Mouse (Mus musculus) adrenal gland, postnatal 10 days (tissue): ENCODE data around the gene 1190005I06Rik. TPM values are rescaled to one million over a fixed set of nuclear protein-coding genes. Genes with fewer than 3 reads are reported as not detected.

Source experiments
- DNase-seq: peaks from one replicate; pipeline ENCODE4 v3.0.0; 2021; ENCODE audit warnings: mixed read lengths
- total RNA-seq, 2 experiments: library from RNA; stranded (reverse); gene quantifications; 2 replicates each; pipeline ENCODE4 v1.2.3; 2021

Gene 1190005I06Rik
- total RNA-seq, 2 experiments from 2014 or later: 28.3 to 32.8 TPM

DNA sequence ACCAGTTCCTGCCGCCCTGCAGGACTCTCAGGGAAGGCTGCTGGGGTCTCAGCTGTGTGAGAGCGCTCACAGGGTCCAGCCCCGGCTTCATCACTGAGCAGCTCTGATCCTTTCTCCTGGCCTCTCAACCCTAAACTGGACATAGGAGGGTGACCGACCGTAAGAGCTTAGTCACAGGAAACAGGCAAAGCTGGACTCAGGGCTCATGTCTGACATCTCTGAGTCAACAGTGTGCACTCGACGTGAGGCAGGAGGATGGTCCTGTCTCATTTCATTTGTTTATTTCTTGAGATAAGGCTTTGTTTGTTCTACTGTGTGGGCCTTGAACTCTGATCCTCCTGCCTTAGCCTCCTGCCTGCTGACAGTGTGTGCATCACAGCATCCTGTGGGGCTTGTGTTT lies 27.0 kb downstream of the 1190005I06Rik start:
- DNase-seq: no peak

DNA sequence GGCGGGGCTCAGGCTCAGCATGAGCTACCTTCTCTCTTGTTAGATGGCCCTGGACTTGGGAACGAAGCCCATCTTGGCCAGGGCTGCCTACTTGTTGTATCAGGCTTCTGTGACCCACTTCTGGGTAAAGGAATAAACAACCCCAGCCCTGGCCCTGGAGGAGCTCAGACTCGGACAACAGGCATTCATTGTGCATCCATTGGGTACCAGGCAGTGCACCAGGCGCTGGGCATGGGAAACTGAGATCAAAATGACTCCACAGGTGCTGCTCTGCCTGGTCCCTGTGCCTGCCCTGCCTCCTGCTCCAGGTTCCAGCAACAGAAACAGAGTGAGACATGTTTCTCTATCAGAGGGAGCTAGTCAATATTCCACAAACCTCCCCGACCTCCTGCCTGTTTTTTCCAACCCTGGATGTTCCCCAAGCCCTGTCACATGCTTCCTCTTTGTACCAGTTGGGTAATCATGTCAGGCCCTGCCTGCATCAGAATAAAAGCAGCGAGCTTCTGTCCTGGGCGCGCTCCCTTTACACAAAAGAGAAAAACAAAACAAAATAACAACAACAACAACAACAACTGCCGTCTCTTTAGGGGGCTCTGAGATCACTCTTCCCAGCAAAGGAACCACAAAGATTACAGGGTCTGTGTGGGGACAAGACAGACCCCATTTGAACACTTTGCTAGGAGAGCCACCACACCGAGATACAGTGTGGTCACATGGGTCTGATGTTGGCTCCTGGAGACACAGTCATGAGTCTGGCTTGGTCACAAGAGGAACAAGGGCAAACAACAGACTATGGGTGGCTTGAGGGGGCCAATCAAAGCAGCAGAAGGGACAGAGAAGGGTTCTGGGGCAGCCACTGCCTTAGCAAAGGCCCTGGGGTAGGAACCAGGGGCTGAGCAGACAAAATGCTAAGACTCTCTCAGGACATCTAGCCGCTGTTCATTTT lies 27.9 kb downstream of the 1190005I06Rik start:
- peak; percentile 62 for DNase-seq

DNA sequence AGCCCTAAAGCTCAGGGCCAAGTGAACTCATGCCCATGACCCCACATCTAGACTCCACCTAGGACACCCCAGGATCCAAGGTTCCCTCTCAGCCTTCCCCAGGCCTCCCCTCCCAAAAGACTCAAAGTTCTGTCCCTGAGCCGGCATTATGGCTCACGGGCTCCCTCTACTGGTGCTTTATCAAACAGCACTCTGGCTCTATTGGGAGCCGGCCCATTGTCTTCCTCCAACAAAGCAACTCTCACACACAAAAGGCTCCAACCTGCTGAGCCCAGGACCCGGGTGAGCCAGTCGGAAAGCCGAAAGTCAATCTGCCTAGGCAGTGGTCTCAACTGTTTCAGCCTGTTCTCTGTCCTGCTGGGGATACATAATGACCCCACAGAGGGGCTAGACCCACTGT lies 29.3 kb downstream of the 1190005I06Rik start:
- DNase-seq: peak; percentile 83

DNA sequence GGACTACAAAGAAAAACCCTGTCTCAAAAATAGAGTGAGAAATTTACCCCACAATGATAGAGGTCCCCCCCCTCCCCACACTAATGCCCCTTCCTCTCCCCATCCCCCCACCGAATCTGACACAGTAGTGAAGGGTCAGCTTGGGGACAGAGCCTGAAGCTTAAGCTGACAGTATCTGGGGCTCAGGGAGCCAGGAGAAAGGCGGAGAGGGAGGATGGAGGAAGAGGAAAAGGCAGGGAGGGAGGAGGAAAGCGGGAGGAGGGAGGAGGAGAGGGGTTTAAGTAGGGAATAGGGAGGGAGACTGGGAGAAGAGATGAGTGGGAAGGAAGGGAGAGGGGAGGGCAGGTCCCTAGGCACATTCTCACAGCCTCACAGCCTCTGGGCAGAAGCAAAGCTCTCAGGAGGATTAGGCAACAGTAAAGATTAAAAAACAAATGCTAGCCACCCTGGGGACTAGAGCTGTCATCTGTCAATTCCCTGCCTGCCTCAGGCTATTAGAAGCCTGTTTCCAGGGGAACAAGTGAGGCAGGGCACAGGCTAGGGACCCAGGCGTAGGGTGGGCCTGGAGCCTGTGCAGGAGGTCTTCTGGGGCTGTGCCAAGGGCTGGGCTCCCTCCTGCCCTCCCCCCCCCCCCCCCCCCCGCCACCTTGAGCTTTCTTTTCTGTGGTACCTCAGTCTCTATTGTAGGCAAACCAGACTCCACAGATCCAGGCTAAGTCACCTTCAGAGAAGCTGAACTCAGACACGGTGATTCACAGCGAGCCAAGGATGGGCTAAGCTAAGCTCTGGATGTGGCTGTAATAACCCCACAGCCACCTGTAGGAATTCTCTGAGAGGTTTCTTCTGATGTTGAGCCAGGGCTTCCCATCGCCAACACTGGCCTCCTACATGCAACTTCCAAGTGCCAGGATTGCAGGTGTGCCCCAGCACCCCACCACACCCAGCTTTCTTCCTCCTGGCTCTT lies 30.5 kb downstream of the 1190005I06Rik start:
- DNase-seq: peak; percentile 30

DNA sequence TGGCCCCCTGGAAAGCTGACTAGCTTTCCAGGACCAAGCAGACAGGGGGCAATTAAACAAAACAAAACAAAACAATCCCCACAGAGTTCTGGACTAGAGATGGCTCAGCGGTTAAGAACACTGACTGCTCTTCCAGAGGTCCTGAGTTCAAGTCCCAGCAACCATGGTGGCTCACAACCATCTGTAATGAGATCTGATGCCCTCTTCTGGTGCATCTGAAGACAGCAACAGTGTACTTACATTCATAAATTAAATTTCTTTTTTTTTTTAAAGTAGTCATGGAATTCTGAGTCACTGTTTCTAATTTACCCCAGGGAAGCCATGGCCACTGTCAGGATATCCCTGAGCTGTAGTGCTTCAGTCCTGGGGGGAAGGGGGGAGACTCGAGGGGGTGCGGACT lies 32.9 kb downstream of the 1190005I06Rik start:
- no peak for DNase-seq

DNA sequence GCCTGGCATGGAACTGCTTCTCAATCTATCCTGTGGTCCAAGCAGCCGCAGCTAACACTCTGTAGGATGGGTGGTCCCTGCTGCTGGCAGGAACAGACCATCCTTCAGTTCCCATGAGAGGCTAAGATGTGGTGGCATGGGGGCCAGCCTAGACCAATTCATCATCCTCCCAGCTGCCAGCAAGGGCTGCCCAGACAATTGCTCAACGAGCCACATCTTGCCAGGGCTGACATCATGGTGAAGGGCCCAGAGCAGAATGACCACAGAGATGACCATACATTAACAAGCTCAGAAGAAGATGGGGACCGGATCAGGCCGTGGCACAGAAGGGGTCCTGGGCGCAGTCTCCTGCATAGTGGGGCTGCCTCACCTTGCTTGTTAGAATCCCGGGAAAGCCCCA lies 36.6 kb downstream of the 1190005I06Rik start:
- peak; percentile 28 for DNase-seq

DNA sequence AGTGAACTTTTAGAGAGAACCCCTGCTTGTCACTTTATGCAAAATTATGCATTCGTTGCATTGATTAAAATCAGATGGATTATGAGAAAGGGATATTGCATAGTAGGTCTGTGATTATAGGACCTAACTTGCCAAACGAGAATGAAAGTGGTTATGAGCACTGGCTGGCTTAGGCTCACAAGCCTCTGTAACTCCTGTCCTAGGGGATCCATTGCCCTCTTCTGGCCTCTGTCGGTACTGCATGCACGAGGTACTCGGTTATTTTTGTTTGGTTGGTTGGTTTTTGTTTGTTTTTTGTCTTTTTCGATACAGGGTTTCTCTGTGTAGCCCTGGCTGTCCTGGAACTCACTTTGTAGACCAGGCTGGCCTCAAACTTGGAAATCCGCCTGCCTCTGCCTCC lies 39.5 kb downstream of the 1190005I06Rik start:
- peak; percentile 85 for DNase-seq

DNA sequence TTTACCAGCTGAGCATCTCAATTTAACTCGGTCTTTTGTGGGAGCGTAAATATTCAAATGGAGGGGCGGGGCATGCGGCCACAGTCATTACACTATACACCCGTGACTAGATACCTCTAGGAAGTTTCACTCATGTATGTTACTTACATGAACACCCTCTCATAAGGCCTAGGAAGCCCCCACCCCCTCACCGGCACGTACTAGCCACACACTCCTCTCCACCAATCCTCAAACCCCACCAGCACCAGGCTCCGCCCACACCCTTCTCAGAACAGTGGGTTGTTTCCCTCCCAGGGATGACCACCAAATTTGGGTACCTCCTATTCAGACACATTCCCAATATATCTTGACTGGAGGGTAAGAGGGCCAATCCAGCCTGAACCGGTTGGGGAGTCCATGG lies 40.0 kb downstream of the 1190005I06Rik start:
- no peak for DNase-seq

DNA sequence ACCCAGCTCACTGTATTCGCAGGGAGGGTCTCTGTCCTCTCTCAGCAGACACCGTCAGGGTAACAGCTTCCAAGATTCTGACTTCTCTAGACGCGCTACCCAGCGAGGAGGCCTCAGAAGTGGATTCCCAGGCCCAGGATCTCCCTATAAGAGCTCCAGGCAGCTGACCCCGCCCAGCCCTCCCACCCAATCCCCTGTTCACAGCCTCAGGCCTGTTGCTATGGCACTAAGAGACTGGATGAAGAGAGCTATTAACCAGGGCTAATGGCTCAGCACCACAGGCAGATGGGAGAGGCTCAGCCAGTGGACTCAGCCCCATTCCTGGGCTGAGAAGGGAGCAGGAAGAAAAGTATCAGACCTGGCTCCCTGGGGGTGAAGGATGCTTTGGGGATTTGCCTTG lies 44.8 kb downstream of the 1190005I06Rik start:
- no peak for DNase-seq

DNA sequence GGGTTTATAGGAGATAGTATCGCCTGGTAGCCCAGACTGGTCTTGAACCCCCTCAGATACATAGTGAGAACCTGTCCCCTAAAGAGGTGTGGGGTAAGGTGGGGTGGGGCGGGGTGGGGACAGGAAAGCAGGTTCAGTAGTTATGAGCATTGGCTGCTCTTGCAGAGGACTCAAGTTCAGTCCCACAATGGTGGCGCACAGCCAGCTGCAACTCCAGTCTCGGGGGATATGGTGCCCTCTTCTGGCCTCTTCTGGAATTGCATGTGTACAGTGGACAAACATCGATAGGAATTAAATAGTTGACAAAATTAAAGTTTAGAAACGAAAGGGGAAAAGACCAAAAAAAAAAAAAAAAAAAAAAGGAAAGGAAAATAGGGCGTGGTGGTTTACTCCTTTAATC lies 47.9 kb downstream of the 1190005I06Rik start:
- peak; percentile 88 for DNase-seq

DNA sequence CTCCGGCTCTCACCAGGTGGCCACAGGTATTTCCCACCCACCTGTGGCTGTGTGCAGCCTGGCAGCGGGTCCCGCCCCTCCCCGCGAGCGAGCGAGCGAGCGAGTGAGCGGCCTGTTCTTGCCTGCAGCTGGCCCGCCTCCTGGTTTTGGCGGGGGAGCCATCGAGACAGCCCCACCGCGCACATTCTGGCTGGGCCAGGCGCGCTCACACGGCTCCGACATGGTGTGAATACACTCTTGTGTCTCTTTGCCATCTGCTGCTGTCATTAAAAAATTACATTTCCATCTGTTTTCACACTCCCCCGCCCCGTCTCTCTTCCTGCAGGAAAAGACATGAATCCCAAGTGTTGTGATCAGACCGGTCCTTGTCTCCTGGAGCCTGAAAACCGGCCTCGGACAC lies 48.9 kb downstream of the 1190005I06Rik start:
- DNase-seq: no peak

DNA sequence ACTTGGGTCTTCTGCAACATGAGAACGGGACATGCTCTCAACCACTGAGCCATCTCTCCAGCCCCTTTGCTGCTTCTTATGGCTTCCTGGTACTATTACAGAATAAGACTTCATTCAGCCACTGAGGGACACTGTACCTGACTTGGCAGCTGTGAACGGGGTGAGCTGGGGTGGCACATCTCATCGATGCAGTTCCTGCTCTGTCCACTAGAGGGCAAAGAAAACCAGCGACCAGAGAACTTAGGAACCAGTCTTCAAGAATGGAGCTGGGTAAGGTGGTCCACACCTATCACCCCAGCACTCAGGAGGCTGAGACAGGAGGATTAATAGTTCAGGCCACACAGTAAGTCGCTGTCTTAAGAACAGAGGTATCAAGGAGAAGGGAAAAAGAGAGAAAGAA lies 51.5 kb downstream of the 1190005I06Rik start:
- peak; percentile 75 for DNase-seq

DNA sequence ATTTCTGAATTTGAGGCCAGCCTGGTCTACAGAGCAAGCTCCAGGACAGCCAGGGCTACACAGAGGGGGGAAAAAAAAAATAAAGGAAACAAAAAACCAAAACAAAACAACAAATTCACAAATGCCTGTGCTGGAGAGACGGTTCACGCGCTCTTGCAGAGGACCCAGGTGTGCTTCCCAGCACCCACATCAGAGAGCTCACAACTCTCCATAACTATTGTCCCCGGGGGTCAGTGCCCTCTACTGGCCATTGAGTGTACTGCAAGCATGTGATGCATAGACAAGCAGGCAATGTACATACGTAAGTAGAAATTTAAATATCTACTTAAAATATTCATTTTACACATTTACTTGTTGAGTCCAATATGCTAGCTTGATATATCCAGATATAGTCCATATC lies 52.9 kb downstream of the 1190005I06Rik start:
- no peak for DNase-seq

DNA sequence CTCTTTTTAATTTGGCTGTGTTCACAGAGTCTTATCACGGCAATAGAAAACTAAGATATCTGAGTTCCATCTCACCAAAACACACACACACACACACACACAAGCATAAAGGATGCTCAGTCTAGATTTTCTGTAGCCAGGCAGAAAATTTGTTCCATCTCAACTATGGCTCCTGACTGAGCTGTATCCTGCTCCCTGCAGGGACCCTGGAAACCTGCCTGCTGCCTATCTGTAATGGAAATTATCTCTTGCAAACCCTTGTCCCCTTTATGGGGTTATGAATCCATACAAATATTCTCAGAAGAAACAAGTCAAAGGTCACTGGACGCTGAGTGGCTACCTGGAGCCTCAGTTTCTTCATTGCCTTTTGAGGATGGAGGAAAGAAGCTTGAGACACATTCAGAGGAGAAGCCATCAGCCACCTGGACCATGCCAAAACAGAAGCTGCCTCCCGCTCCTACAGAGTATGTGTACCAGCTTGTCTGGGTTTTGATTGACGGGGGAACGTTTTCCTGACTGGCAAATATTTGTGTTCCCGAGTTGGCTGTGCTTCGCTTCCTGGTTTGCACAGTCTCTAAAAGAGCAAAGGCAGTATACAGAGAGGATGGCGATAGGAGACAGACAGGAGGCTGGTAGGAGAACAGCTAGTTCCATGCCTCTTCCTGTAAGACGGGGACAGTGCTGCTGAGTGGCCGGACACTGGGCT lies 55.7 kb downstream of the 1190005I06Rik start:
- no peak for DNase-seq

DNA sequence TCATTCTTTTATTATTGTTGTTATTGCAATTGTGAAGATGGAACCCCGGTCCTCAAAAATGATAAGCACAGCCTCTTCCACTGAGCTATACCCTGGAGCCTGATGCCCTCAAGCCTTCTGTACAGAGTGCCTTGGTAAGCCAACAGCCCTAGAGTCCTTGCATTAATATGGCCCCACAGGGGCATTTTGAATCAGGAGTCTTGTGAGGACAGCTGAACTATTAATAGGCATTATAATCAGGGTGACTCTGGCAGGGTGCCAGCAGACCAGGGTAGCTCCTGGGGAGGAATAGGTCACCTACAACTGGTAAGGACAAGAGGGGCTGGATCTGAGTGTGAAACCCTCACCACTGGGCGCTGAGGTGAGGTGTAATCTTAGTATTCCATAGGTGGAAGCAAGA lies 57.5 kb downstream of the 1190005I06Rik start:
- DNase-seq: peak; percentile 61

DNA sequence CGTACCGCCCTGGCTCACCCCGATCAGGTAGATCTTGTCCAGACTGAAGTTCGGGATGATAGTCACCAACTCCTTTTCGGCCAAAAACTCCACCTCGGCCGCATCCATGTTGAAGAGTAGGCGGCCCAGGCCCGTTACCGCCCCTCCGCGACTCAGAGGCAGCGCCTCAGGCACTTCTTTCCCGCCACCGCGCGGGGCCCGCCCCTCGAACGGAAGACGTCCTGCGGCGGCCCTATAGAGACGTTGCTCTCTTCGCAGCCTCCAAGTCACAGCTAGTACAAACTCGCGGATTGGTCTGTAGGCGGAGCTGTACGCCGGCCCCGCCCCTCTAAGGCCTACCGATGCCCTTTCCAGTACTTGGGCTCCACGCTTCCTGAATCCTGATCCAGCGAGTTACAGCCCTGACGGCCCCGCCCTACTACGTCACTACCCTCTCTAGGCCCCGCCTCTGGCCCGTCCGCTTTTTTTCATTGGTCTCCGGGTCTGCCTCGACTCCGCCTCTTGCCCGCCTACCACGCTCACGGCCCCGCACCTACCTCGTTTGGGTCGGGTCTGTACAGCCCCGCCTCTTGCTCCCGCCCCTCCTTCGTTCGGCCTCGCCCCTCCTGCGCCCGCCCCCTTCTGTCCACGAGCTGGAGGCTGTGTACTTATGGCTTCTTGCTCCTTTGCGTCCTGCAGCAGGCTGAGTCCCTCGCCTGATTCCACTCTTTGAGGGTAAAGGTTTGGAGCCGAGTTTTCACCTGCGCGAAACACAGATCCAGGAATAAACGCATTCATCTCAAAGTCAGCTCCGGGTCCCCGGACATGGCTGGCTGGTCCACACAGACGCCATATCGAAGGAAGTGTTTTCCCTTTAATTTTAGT lies 58.3 kb downstream of the 1190005I06Rik start, which contains the start of gene Gins2:
TSS of gene Gins2 (minus strand) at position 397 of the 864 bp plus-strand sequence.
- DNase-seq: peak; percentile 99

DNA sequence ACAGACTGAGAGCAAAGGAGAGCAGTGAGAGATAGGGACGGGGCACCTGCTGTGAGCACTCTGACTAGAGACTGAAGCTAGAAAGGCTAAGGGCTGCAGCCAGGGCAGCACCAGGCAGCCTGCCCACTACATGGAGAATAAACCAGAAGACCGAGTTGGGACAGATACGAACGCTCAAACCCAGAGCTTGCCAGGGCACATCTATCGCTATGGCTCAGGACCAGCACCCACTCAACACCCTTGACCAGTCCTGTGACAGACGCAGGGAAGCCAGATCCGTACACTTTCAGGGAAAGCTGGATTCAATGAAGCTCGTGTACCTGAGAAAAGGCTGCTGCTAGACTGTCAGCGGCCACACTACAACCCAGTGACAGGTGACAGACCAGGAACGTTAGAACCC lies 61.9 kb downstream of the 1190005I06Rik start:
- DNase-seq: no peak

DNA sequence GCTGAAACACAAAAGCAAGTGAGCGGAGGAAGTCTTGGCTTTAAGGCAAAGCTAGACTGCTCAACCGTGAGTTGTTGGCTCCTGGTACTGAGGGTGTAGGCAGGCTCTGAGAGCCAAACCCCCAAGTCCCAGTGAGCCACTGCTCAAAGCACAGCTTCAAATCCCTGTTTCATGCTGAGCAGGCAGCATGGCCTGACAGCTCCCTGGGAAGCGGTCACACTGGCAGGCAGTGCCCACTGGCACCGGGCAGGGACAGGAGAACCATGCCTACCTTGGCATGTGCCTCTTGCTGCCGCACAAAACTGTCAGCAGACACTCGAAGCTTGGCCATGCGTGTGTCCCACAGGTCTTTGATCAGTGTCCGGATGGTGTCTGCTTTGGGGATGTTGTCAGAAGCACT lies 65.6 kb downstream of the 1190005I06Rik start:
- peak; percentile 61 for DNase-seq

DNA sequence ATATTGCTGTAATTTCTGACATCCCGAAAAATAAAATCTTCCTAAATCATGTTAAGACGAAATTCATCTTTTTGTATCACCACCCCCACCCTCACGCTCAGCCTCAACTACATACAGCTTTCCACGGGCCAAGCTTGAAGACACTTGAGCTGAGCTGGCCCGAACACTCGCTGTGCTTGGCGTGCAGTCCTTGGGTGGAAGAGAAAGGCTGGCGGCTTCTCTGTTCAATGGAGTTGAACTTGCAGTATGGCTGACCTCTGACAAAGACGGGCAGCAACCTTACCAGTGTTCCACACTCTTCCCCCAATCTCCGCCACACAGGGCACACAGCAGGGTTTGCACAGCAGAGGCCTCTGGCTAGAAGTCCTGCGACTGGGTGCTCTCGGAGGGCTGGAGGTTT lies 66.1 kb downstream of the 1190005I06Rik start:
- DNase-seq: no peak

DNA sequence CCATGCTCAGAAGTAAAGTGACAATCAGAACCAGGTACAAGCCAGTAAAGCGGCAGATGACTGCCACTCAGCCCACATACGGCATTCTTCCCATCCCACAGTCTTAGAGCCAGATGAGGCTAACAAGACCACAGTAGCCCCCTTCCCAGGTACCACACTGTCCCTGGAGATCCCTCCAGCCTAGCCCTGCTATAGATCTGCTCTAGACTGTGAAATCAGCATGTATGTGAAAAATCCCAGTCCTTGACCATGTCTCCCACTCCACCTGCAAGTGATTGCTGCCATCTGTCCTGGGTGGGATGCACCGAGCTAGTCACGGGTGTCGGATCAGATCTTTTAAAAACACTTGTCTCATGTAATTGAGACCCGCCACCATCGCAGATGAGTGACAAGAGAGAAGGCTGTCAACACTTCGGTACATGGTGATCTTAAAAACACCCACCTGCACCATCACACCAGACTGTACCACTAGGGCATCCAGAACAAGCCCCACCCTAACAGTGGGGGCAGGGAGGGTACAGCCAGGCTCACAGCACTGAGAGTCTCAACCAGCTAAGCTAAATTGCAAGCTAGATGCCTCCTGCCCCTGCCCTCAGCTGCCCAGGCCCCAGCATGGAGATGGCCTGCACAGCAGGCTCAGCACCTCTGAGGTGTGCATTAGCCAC lies 67.0 kb downstream of the 1190005I06Rik start:
- no peak for DNase-seq

DNA sequence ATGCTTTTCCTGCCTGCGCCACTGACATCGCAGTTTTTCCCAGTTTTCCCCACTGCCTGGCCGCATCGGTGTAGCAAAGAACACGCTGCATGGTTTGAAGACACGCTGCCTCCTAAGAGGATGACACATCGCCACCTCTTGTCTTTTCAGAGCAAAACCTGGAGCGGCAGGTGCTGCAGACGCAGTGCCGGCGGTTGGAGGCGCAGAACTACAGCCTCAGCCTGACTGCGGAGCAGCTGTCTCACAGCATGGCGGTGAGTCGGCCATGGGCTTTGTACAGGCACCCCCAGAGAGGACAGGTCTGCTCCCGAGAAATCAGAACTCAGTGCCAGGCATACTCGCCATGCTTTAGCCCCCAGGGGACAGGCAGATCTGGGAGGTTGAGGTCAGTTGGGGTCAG lies 69.6 kb downstream of the 1190005I06Rik start:
- DNase-seq: no peak
